Mouse (Mus musculus) c-Kit-negative CD71-positive TER-119-positive erythroid progenitor cells, embryonic 14.5 days (primary cell): ENCODE data around the gene Fer.

Experiments
- DNase-seq: peaks from one replicate; pipeline ENCODE4 v3.0.0-alpha.2; 2013; ENCODE audit warnings: low read depth, low spot score

Gene Fer

GRCm38 (mm10) chr17:64140063-64140850, 277.4 kb downstream of the Fer start:
- no peak for DNase-seq

GRCm38 (mm10) chr17:64141856-64142255, 279.0 kb downstream of the Fer start:
- no peak for DNase-seq

- no peak for DNase-seq
Observed at GRCm38 (mm10) chr17:64146409-64146808, 283.5 kb downstream of the Fer start.

- no peak for DNase-seq
Observed at GRCm38 (mm10) chr17:64150717-64151116, 287.9 kb downstream of the Fer start.

GRCm38 (mm10) chr17:64167731-64168130, 304.9 kb downstream of the Fer start:
- DNase-seq, result no peak

GRCm38 (mm10) chr17:64170019-64170418, 307.2 kb downstream of the Fer start:
- no peak for DNase-seq

GRCm38 (mm10) chr17:64172474-64172873, 309.6 kb downstream of the Fer start:
- DNase-seq, result no peak

GRCm38 (mm10) chr17:64180546-64180945, 317.7 kb downstream of the Fer start:
- DNase-seq, result no peak

GRCm38 (mm10) chr17:64181291-64181690, 318.4 kb downstream of the Fer start:
- DNase-seq, result no peak

- no peak for DNase-seq
Observed at GRCm38 (mm10) chr17:64182599-64182998, 319.7 kb downstream of the Fer start.

- no peak for DNase-seq
Observed at GRCm38 (mm10) chr17:64183196-64183595, 320.3 kb downstream of the Fer start.
